Mouse (Mus musculus): Measurements from ENCODE around the gene Sntb2.

GRCm38 (mm10) chr8:106924904-106925349, 10.6 kb upstream of the Sntb2 start:
- TF ChIP-seq MEF2A (IDR thresholded peaks at IDR 0.05; ENCODE audit: extremely low read depth, insufficient replicate concordance, low read depth, low read length, poor library complexity, severe bottlenecking) (no peak), CTCF (IDR thresholded peaks at IDR 0.05 in 2 of 3, conservative IDR thresholded peaks at IDR 0.05 in 1 of 3; ENCODE audit: control insufficient read depth in 1 of 3, insufficient read depth in 1 of 3, low read depth in 2 of 3, low read length in 3 of 3, poor library complexity in 1 of 3, severe bottlenecking in 1 of 3) (no peak), POLR2AphosphoS2 (IDR thresholded peaks at IDR 0.05; ENCODE audit: low read length) (no peak), USF1 (IDR thresholded peaks at IDR 0.05; ENCODE audit: low read depth, low read length) (no peak), TAL1 (IDR thresholded peaks at IDR 0.05; ENCODE audit: low read length) (no peak), MAFK (IDR thresholded peaks at IDR 0.05; ENCODE audit: borderline replicate concordance, low read depth, low read length) (no peak), ZC3H11A (IDR thresholded peaks at IDR 0.05; ENCODE audit: low read depth, low read length) (no peak), EP300 (IDR thresholded peaks at IDR 0.05; ENCODE audit: low read depth in 1 of 2, low read length in 2 of 2) (no peak), POLR2A (IDR thresholded peaks at IDR 0.05; ENCODE audit: control insufficient read depth in 1 of 2, insufficient read depth in 1 of 2, low read depth in 1 of 2, low read length in 2 of 2, poor library complexity in 1 of 2) (no peak), RAD21 (IDR thresholded peaks at IDR 0.05; ENCODE audit: low read depth, low read length) (no peak), SIN3A (IDR thresholded peaks at IDR 0.05; ENCODE audit: low read length) (no peak), MAX (IDR thresholded peaks at IDR 0.05; ENCODE audit: low read length) (no peak)
